Mouse (Mus musculus) kidney, adult 2 months (tissue): ENCODE measurements around the gene Rapgef1. TPM values are rescaled to one million over a fixed set of nuclear protein-coding genes. Genes with fewer than 3 reads are reported as not detected.
"Not testable (repeated sequence)": the region's sequence is repeated elsewhere in the genome, so short reads cannot be mapped to it uniquely, and the experiment has no call there.

Experiments used
- DNase-seq: peaks from one replicate; pipeline ENCODE4 v3.0.0; 2021
- H3K27ac ChIP-seq: fragments of 200-500 bp; 2 replicates; pipeline ENCODE4 v1.5.1; 2012; ENCODE audit warnings: low read depth, low read length, control low read depth, inconsistent platforms; ENCODE audit not compliant: insufficient read depth
- H3K27me3 ChIP-seq: fragments of 200-500 bp; replicated peaks from 2 replicates; pipeline ENCODE4 v1.6.1; 2012; ENCODE audit warnings: mild to moderate bottlenecking, moderate library complexity, low read length, inconsistent platforms; ENCODE audit not compliant: control insufficient read depth, insufficient read depth
- H3K36me3 ChIP-seq: fragments of 200-500 bp; 2 replicates; pipeline ENCODE4 v1.6.1; 2012; ENCODE audit warnings: mild to moderate bottlenecking, moderate library complexity, low read length, inconsistent platforms; ENCODE audit not compliant: control insufficient read depth, insufficient read depth
- H3K4me1 ChIP-seq: fragments of 200-500 bp; 2 replicates; pipeline ENCODE4 v1.6.1; 2011; ENCODE audit warnings: low read length; ENCODE audit not compliant: control insufficient read depth, insufficient read depth
- H3K4me3 ChIP-seq: fragments of 200-500 bp; 2 replicates; pipeline ENCODE4 v1.5.1; 2011; ENCODE audit warnings: mild to moderate bottlenecking, low read depth, low read length, control low read depth; ENCODE audit not compliant: insufficient read depth
- CTCF ChIP-seq: fragments of 200-500 bp; conservative IDR thresholded peaks from 2 replicates; pipeline ENCODE4 v1.5.1; 2011; ENCODE audit warnings: low read depth, mild to moderate bottlenecking, control low read depth, low read length, moderate library complexity, mixed read lengths; ENCODE audit not compliant: insufficient read depth, insufficient read length
- POLR2A ChIP-seq: fragments of 200-500 bp; IDR thresholded peaks from one replicate; pipeline ENCODE4 v1.6.1; 2011; ENCODE audit warnings: low read depth, low read length, control low read depth
- WGBS: fragments of 180-500 bp; shearing (Covaris S2); methylation state at CpG from one replicate; pipeline ENCODE4 v1.1.7; 2018; 5-methylcytosine and 5-hydroxymethylcytosine counted together
- polyA plus RNA-seq: library from polyadenylated mRNA; depleted of rRNA; stranded (reverse); fragments of >200 nt; gene quantifications from 2 replicates; pipeline ENCODE4 v1.2.3, GENCODE M21; 2012; rRNA removed

Gene Rapgef1
- polyA plus RNA-seq, 1 experiment = 38.9 TPM

GRCm38 (mm10) chr2:29773323-29773722 is 153.8 kb downstream of the Rapgef1 start:
- TF ChIP-seq POLR2A = no peak
- Histone ChIP-seq H3K27me3 (no peaks in the 10 kb centered on the region), H3K27ac (no peak overlapping the region), H3K4me3 (no peak overlapping the region), H3K36me3 (0 out of 2 replicates have a peak, but pooled peaks cover 2% of the 10 kb centered on the region), H3K4me1 (peaks cover under 1% of the 10 kb centered on the region; the same call in 1 of the 2 replicates)
- WGBS = 85% methylated on average over 4 of the region's 4 CpGs
- DNase-seq = no peak

- not testable (repeated sequence) for H3K4me3 ChIP-seq, H3K4me1 ChIP-seq, H3K36me3 ChIP-seq, H3K27ac ChIP-seq, DNase-seq, H3K27me3 ChIP-seq
- 93% methylated on average over 2 of the region's 2 CpGs for WGBS
These were observed 161.7 kb downstream of the Rapgef1 start for GRCm38 (mm10) chr2:29781256-29781655.

- Histone ChIP-seq H3K27ac (no peak overlapping the region), H3K27me3 (no peaks in the 10 kb centered on the region), H3K36me3 (peaks cover 2% of the 10 kb centered on the region; the same call in 1 of the 2 replicates), H3K4me1 (0 out of 2 replicates have a peak, but pooled peaks cover 3% of the 10 kb centered on the region), H3K4me3 (no peak overlapping the region)
- TF ChIP-seq POLR2A (no peak), CTCF (no peak)
- 74% methylated on average over 4 of the region's 4 CpGs for WGBS
- DNase-seq = no peak
These were observed 164.8 kb downstream of the Rapgef1 start for GRCm38 (mm10) chr2:29784290-29784689.

GRCm38 (mm10) chr2:29787104-29787917 is 167.8 kb downstream of the Rapgef1 start, which contains the start of gene Coq4:
TSS of gene Coq4 (plus strand) at chr2:29787493.
- no peaks in the 10 kb centered on the region; the same call in 1 of the 2 replicates for H3K36me3 ChIP-seq
- peak; percentile 97 for DNase-seq
- H3K4me1 ChIP-seq = 0 out of 2 replicates have a peak, but pooled peaks cover 3% of the 10 kb centered on the region
- no peaks in the 10 kb centered on the region for H3K27me3 ChIP-seq
- peak within 1 kb of the TSS; percentile 77 for H3K27ac ChIP-seq
- TF ChIP-seq CTCF = no peak
- peak; percentile 46 for TF ChIP-seq POLR2A
- WGBS = 2% methylated on average over 31 of the region's 31 CpGs
- H3K4me3 ChIP-seq = peak within 1 kb of the TSS; percentile 94

- DNase-seq = peak; percentile 94
- Histone ChIP-seq H3K27me3 (no peaks in the 10 kb centered on the region), H3K4me3 (peak within 1 kb of the TSS; percentile 94), H3K4me1 (0 out of 2 replicates have a peak, but pooled peaks cover 3% of the 10 kb centered on the region), H3K27ac (peak within 1 kb of the TSS; percentile 77), H3K36me3 (no peaks in the 10 kb centered on the region; the same call in 1 of the 2 replicates)
- WGBS = under 1% methylated on average over 45 of the region's 45 CpGs
- no peak for TF ChIP-seq CTCF
- no peak for TF ChIP-seq POLR2A
These were observed 168.6 kb downstream of the Rapgef1 start, which contains the start of gene Trub2 for GRCm38 (mm10) chr2:29787937-29788681. TSS of gene Trub2 (minus strand) at chr2:29788502.

Other genes starting within 250 kb of the Rapgef1 start
- gene Gm13420, start 132.0 kb downstream of the Rapgef1 start, polyA plus RNA-seq = 6.1 and 9.4 TPM in 2 replicates
- not detected in 2 replicates for gene Gm13547, start 139.6 kb downstream of the Rapgef1 start, polyA plus RNA-seq
- 87.5 and 111 TPM in 2 replicates for gene Coq4, start 167.8 kb downstream of the Rapgef1 start, polyA plus RNA-seq
- 32.7 and 46.2 TPM in 2 replicates for gene Trub2, start 168.8 kb downstream of the Rapgef1 start, polyA plus RNA-seq
- gene Slc27a4, start 182.9 kb downstream of the Rapgef1 start, polyA plus RNA-seq = 49.7 and 56.2 TPM in 2 replicates
- gene Urm1, start 200.4 kb downstream of the Rapgef1 start, polyA plus RNA-seq = 43.9 and 48.1 TPM in 2 replicates
- gene Cercam, start 249.4 kb downstream of the Rapgef1 start, polyA plus RNA-seq = 2.3 and 3.3 TPM in 2 replicates